Mouse (Mus musculus): ENCODE results near the gene Rps4x.

- TF ChIP-seq HCFC1 (IDR thresholded peaks at IDR 0.05; ENCODE audit: borderline replicate concordance, insufficient read depth, low read length) (no peak), ZNF384 (IDR thresholded peaks at IDR 0.05; ENCODE audit: low read depth, low read length) (no peak), ZC3H11A (IDR thresholded peaks at IDR 0.05; ENCODE audit: borderline replicate concordance, low read depth, low read length) (no peak)
Measured at GRCm38 (mm10) chrX:102182575-102182974, 6.6 kb downstream of the Rps4x start.

Data from ES-E14 (cell line).